Mouse (Mus musculus) embryonic fibroblast, embryonic 13.5 days (primary cell): Measurements from ENCODE around the gene Hoxa7.

Experiments
- CTCF ChIP-seq: IDR thresholded peaks from 2 replicates; pipeline ENCODE4 v1.5.1; 2011; ENCODE audit warnings: mild to moderate bottlenecking, control low read depth, low read length, moderate library complexity, borderline replicate concordance; ENCODE audit not compliant: insufficient read depth
- POLR2A ChIP-seq: IDR thresholded peaks from 2 replicates; pipeline ENCODE4 v1.6.1; 2011; ENCODE audit warnings: low read depth, mild to moderate bottlenecking, control low read depth, low read length, moderate library complexity

DNA sequence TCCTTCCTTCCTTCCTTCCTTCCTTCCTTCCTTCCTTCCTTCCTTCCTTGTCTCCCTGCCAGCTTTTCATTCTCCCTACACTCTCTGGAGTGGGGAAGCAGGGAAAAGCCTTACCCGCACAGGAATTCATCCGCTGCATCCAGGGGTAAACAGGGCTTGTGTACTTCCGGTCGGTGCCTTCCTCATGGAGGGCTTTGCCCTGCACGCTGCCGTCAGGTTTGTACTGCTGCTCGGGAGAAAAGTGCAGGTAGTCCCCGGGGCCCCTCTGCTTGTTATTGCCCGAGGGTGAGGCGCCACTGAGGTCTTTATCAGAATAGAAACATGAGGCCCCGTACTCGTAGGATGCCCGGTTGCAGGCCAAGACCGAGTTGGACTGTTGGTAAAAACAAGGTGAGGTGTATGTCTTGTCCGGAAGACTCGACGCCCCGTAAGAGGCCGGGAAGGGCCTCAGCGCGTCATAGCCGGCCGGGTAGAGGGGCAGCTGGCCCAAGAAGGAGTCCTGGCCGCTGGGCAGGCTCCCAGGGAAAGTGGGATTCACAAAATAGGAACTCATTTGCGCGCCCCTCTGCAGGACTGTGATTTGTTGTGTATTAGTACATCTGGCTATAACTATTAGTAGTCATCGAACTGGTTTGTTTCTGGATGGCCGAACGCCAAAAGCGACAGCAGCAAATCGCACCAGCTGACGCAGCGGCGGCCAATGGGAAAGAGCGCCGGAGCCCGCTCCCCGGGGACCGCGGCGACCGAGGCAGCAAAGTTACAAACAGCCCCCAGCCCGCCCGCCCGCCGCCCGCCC is 13.4 kb downstream of the Hoxa7 start, which contains the start of gene Hoxa6:
- TF ChIP-seq CTCF (no peak), POLR2A (no peak)
